Mouse (Mus musculus) fat pad, adult 2 months (tissue): ENCODE results near the gene Zfp319.

Source experiments
- DNase-seq: peaks from one replicate; pipeline ENCODE4 v3.0.0-alpha.2; 2011; ENCODE audit warnings: low read depth, low spot score; ENCODE audit errors: extremely low read depth

Gene Zfp319

DNA sequence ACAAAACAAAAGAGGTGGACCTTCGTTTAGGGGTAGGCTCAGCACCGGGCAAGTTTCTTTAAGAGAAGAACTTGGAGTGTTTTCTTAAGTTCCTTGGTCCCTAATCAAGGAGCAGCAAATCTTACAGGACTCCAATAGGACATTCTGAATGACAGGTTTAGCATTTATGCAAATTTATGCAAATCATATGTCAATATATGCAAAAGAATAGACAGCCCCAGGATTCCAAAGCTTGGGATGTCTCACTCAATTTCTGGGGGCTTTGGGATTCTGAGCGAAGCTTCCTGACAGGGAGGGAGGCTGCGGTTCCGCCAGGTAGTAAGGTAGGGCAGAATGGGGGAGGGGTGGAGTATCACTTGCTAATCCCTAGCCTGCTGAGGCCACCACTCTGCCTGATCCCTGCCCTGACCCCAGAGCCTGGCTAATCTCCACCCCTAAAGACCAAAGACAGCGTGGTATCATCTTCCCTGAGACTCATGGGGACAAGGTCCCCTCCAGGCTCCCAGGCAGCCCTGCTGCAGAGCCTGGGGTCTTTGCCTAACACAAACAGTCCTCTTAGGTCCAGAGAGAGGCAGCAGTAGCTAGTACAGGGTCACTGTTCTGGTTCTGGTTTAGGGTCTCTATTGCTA is 21.3 kb downstream of the Zfp319 start, which contains the start of gene Tepp:
Gene Tepp, plus strand, starts transcription at position 225 of the 629 bp plus-strand sequence.
- DNase-seq: no peak

GRCm38 (mm10) chr8:95306431-95306830 is 25.3 kb downstream of the Zfp319 start, which contains the start of gene Cngb1:
TSS of gene Cngb1 (minus strand) at chr8:95306585.
- DNase-seq: no peak

GRCm38 (mm10) chr8:95305526-95305925 is 26.2 kb downstream of the Zfp319 start:
- no peak for DNase-seq

GRCm38 (mm10) chr8:95302410-95302809 is 29.3 kb downstream of the Zfp319 start:
- no peak for DNase-seq

- no peak for DNase-seq
These were observed 37.9 kb downstream of the Zfp319 start for GRCm38 (mm10) chr8:95293891-95294290.

- peak; percentile 21 for DNase-seq
These were observed 38.6 kb downstream of the Zfp319 start for GRCm38 (mm10) chr8:95293172-95293571.

- DNase-seq: no peak
These were observed 42.6 kb downstream of the Zfp319 start for GRCm38 (mm10) chr8:95289066-95289650.

- DNase-seq: no peak
These were observed 50.3 kb downstream of the Zfp319 start for GRCm38 (mm10) chr8:95281493-95281892.
